Mouse (Mus musculus): ENCODE measurements at regions not wholly inside any gene's neighbourhood (a gene's known extent, or its start where the extent isn't known, plus 50 kb on each side); places are given as distances from the start of the nearest gene placed in this dataset.

DNA sequence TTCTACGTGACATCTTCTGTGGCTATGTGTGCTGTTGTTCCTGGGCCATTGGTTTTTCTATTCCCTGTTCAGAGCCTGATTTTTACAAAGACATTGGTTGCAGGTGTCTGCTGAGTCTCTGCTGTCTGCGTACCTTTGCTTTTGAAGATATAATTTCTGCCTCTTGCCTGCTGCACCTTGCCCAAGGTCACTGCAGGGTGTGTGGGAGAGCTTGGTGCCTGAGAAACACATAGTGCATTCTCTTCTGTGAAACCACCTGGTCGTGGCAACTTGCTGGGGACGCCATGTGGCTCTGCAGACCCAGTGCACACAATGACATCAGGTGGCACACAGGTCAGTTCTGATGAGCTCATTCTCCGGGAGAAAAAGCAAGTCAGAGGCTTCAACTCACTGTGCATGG lies 246.0 kb upstream of the Slc7a11 start:
- TF ChIP-seq HCFC1 (IDR thresholded peaks at IDR 0.05; ENCODE audit: borderline replicate concordance, insufficient read depth, low read length): no peak
- no peak for TF ChIP-seq CHD2 (IDR thresholded peaks at IDR 0.05; ENCODE audit: low read depth, low read length)
- no peak for TF ChIP-seq ZNF384 (IDR thresholded peaks at IDR 0.05; ENCODE audit: low read depth, low read length)
- TF ChIP-seq ZC3H11A (IDR thresholded peaks at IDR 0.05; ENCODE audit: borderline replicate concordance, low read depth, low read length): no peak
- no peak for TF ChIP-seq MAFK (IDR thresholded peaks at IDR 0.05; ENCODE audit: insufficient read depth, low read depth, low read length)

Data from ES-E14 (cell line).